Mouse (Mus musculus): ENCODE data around the gene Steap3. TPM values are rescaled to one million over a fixed set of nuclear protein-coding genes. Genes with fewer than 3 reads are reported as not detected.

The Steap3 gene
- total and polyA plus RNA-seq, 2 experiments = 7.5 to 33.3 TPM

DNA sequence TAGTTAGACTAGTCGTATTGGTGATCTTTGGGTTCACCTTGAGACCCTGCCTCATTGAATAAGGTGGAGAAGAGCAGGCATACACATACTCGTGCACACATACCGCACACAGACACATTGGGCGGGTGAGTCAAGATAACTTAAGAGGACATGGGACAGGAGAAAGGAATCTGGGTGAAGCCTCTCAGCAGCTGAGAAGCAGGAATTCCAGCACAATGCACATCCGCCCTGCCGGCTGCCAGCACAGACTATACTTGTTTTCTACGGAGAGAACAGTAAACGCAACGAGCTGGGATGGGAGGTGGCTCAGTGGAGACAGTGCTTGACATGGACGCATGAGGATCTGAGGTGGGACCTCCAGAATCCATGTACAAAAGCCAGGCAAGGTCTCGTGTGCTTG is 27.9 kb downstream of the Steap3 start:
- no peak overlapping the region for H3K27ac ChIP-seq (replicated peaks; ENCODE audit: insufficient read depth, low read depth, low read length)
- 88% methylated on average over 11 of the region's 11 CpGs for WGBS
- no peak for TF ChIP-seq CTCF (IDR thresholded peaks at IDR 0.05; ENCODE audit: low read depth, low read length)
- TF ChIP-seq POLR2A (IDR thresholded peaks at IDR 0.05; ENCODE audit: extremely low read depth, insufficient read depth, low read length) = no peak
- no peaks in the 10 kb centered on the region for H3K79me2 ChIP-seq (ENCODE audit: control insufficient read depth, insufficient read depth, low read length)
- DNase-seq (ENCODE audit: extremely low read depth, low read depth, low spot score) = no peak
- peaks cover 1% of the 10 kb centered on the region; the same call in 1 of the 2 replicates for H3K36me3 ChIP-seq (ENCODE audit: control insufficient read depth, insufficient read depth, low read length)
- no peak overlapping the region for H3K9ac ChIP-seq (ENCODE audit: low read depth, low read length)
- no peaks in the 10 kb centered on the region for H3K27me3 ChIP-seq (ENCODE audit: control insufficient read depth, insufficient read depth, low read length)
- no peak overlapping the region for H3K4me3 ChIP-seq (ENCODE audit: insufficient read depth, low read depth, low read length)
- H3K4me1 ChIP-seq (ENCODE audit: control insufficient read depth, insufficient read depth, low read length) = no peaks in the 10 kb centered on the region

GRCm38 (mm10) chr1:120243987-120244386 is 28.5 kb downstream of the Steap3 start:
- no peaks in the 10 kb centered on the region for H3K4me1 ChIP-seq (ENCODE audit: control insufficient read depth, insufficient read depth, low read length)
- no peaks in the 10 kb centered on the region for H3K27me3 ChIP-seq (ENCODE audit: control insufficient read depth, insufficient read depth, low read length)
- 90% methylated on average over 11 of the region's 11 CpGs for WGBS
- H3K36me3 ChIP-seq (ENCODE audit: control insufficient read depth, insufficient read depth, low read length) = peaks cover 3% of the 10 kb centered on the region; the same call in 1 of the 2 replicates
- no peak for DNase-seq (ENCODE audit: extremely low read depth, low read depth, low spot score)
- no peaks in the 10 kb centered on the region for H3K79me2 ChIP-seq (ENCODE audit: control insufficient read depth, insufficient read depth, low read length)
- H3K4me3 ChIP-seq (ENCODE audit: insufficient read depth, low read depth, low read length) = no peak overlapping the region
- H3K9ac ChIP-seq (ENCODE audit: low read depth, low read length) = no peak overlapping the region
- no peak overlapping the region for H3K27ac ChIP-seq (replicated peaks; ENCODE audit: insufficient read depth, low read depth, low read length)
- TF ChIP-seq POLR2A (IDR thresholded peaks at IDR 0.05; ENCODE audit: extremely low read depth, insufficient read depth, low read length) (no peak), CTCF (IDR thresholded peaks at IDR 0.05; ENCODE audit: low read depth, low read length) (no peak)

GRCm38 (mm10) chr1:120237068-120237467 is 35.4 kb downstream of the Steap3 start:
- peaks cover 4% of the 10 kb centered on the region; the same call in 1 of the 2 replicates for H3K36me3 ChIP-seq (ENCODE audit: control insufficient read depth, insufficient read depth, low read length)
- no peaks in the 10 kb centered on the region for H3K79me2 ChIP-seq (ENCODE audit: control insufficient read depth, insufficient read depth, low read length)
- no peak for DNase-seq (ENCODE audit: extremely low read depth, low read depth, low spot score)
- H3K4me3 ChIP-seq (ENCODE audit: insufficient read depth, low read depth, low read length) = no peak overlapping the region
- no peak overlapping the region for H3K9ac ChIP-seq (ENCODE audit: low read depth, low read length)
- no peaks in the 10 kb centered on the region for H3K27me3 ChIP-seq (ENCODE audit: control insufficient read depth, insufficient read depth, low read length)
- TF ChIP-seq CTCF (IDR thresholded peaks at IDR 0.05; ENCODE audit: low read depth, low read length) = peak; percentile 49
- no peak for TF ChIP-seq POLR2A (IDR thresholded peaks at IDR 0.05; ENCODE audit: extremely low read depth, insufficient read depth, low read length)
- H3K27ac ChIP-seq (replicated peaks; ENCODE audit: insufficient read depth, low read depth, low read length) = no peak overlapping the region
- WGBS = 91% methylated on average over 1 of the region's 1 CpGs
- no peaks in the 10 kb centered on the region for H3K4me1 ChIP-seq (ENCODE audit: control insufficient read depth, insufficient read depth, low read length)

DNA sequence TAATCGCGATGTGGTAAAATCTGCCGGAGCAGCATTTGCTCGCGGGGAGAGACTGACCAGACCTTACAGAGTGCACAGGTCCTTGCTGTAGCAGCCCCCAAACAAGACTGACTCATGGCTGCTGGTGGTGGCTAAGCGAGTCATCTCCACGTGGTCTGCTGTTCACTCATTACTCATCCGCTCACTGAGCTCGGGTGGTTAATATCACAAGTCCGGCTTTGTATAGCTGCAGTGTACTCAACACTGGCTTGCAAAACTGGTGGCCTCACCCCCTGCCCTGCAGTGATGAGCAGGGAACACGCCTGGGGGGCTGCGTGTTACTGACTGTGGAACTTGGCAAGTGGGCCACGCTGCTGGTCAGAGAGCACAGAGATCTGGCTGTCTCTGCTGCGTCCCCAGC is 36.1 kb downstream of the Steap3 start:
- Histone ChIP-seq H3K27ac (replicated peaks; ENCODE audit: insufficient read depth, low read depth, low read length) (no peak overlapping the region), H3K9ac (ENCODE audit: low read depth, low read length) (no peak overlapping the region), H3K27me3 (ENCODE audit: control insufficient read depth, insufficient read depth, low read length) (no peaks in the 10 kb centered on the region), H3K36me3 (ENCODE audit: control insufficient read depth, insufficient read depth, low read length) (peaks cover 4% of the 10 kb centered on the region; the same call in 1 of the 2 replicates), H3K4me1 (ENCODE audit: control insufficient read depth, insufficient read depth, low read length) (no peaks in the 10 kb centered on the region), H3K79me2 (ENCODE audit: control insufficient read depth, insufficient read depth, low read length) (no peaks in the 10 kb centered on the region), H3K4me3 (ENCODE audit: insufficient read depth, low read depth, low read length) (no peak overlapping the region)
- 88% methylated on average over 14 of the region's 14 CpGs for WGBS
- DNase-seq (ENCODE audit: extremely low read depth, low read depth, low spot score) = no peak
- no peak for TF ChIP-seq POLR2A (IDR thresholded peaks at IDR 0.05; ENCODE audit: extremely low read depth, insufficient read depth, low read length)
- no peak for TF ChIP-seq CTCF (IDR thresholded peaks at IDR 0.05; ENCODE audit: low read depth, low read length)

- WGBS = 83% methylated on average over 6 of the region's 6 CpGs
Observed at GRCm38 (mm10) chr1:120235631-120236215, 36.8 kb downstream of the Steap3 start.

DNA sequence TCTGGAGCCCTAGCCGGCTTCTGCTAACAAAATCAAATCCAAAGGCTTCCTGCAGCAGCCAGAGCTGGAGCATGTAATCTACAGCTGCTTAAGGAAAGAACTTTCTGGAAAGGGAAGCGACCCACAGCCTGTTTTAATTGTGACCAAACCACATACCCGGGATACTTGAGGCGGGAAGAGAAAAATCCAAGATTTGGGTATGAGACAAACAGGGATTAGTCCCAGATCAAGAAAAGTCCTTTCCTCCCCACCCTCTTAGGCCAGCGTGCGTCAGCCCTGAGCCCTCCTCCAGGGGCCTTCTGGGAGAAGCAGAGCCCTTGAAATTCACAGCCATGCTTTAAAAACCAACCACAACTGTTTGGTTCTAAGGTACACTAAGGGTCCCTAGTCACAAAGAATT is 40.3 kb downstream of the Steap3 start:
- no peak for DNase-seq (ENCODE audit: extremely low read depth, low read depth, low spot score)
- Histone ChIP-seq H3K4me1 (ENCODE audit: control insufficient read depth, insufficient read depth, low read length) (no peaks in the 10 kb centered on the region), H3K4me3 (ENCODE audit: insufficient read depth, low read depth, low read length) (no peak overlapping the region), H3K79me2 (ENCODE audit: control insufficient read depth, insufficient read depth, low read length) (no peaks in the 10 kb centered on the region), H3K27me3 (ENCODE audit: control insufficient read depth, insufficient read depth, low read length) (no peaks in the 10 kb centered on the region), H3K27ac (replicated peaks; ENCODE audit: insufficient read depth, low read depth, low read length) (no peak overlapping the region), H3K9ac (ENCODE audit: low read depth, low read length) (no peak overlapping the region), H3K36me3 (ENCODE audit: control insufficient read depth, insufficient read depth, low read length) (peaks cover 3% of the 10 kb centered on the region; the same call in 1 of the 2 replicates)
- 80% methylated on average over 6 of the region's 6 CpGs for WGBS
- TF ChIP-seq POLR2A (IDR thresholded peaks at IDR 0.05; ENCODE audit: extremely low read depth, insufficient read depth, low read length) (no peak), CTCF (IDR thresholded peaks at IDR 0.05; ENCODE audit: low read depth, low read length) (no peak)

More at GRCm38 (mm10) chr1:120235631-120236215, 36.8 kb downstream of the Steap3 start:
- peaks cover 4% of the 10 kb centered on the region; the same call in 1 of the 2 replicates for H3K36me3 ChIP-seq (ENCODE audit: control insufficient read depth, insufficient read depth, low read length)
- TF ChIP-seq CTCF (IDR thresholded peaks at IDR 0.05; ENCODE audit: low read depth, low read length) (no peak), POLR2A (IDR thresholded peaks at IDR 0.05; ENCODE audit: extremely low read depth, insufficient read depth, low read length) (no peak)
- H3K9ac ChIP-seq (ENCODE audit: low read depth, low read length) = no peak overlapping the region
- no peak for DNase-seq (ENCODE audit: extremely low read depth, low read depth, low spot score)
- H3K4me3 ChIP-seq (ENCODE audit: insufficient read depth, low read depth, low read length) = no peak overlapping the region
- H3K79me2 ChIP-seq (ENCODE audit: control insufficient read depth, insufficient read depth, low read length) = no peaks in the 10 kb centered on the region
- no peaks in the 10 kb centered on the region for H3K4me1 ChIP-seq (ENCODE audit: control insufficient read depth, insufficient read depth, low read length)
- no peak overlapping the region for H3K27ac ChIP-seq (replicated peaks; ENCODE audit: insufficient read depth, low read depth, low read length)
- no peaks in the 10 kb centered on the region for H3K27me3 ChIP-seq (ENCODE audit: control insufficient read depth, insufficient read depth, low read length)

All from liver, adult 2 months (tissue).